Mouse (Mus musculus) gastrocnemius, adult 8-10 months (tissue): ENCODE data around the gene Gdf2. TPM values are rescaled to one million over a fixed set of nuclear protein-coding genes. Genes with fewer than 3 reads are reported as not detected.
A peak's percentile ranks its signal among the peaks of the same experiment; 100 is the strongest.

ENCODE experiments used
- DNase-seq, 2 experiments: peaks; one replicate each; pipeline ENCODE4 v3.0.0; 2022; ENCODE audit warnings: low spot score in 2 of 2
- total RNA-seq, 4 experiments: library from RNA; stranded (reverse); gene quantifications; 2 replicates each; pipeline ENCODE4 v1.2.4; 2022

Gdf2 gene
- not detected for total RNA-seq

DNA sequence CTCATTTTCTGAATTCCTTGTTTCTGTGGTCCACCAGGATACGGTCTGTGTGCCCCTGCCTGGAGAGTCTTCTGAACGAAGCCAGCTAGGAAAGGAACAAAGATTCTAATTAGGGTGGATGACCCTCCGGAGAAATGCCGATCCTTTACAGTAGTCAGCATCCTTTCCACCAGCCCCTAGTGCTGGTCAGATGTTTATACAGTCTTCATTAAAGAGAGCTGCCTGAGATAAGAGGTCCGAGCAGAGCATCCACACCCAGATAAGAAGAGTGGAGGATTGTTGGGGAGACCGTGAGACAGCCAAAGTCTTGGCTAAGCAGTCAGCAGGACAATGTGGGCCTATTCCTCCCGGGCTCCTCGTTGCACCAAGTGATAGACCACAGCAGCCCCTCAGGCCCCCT lies at the start of gene Gdf2:
Gdf2 (plus strand) TSS at position 301 of the 400 bp plus-strand sequence.
- no peak for DNase-seq

DNA sequence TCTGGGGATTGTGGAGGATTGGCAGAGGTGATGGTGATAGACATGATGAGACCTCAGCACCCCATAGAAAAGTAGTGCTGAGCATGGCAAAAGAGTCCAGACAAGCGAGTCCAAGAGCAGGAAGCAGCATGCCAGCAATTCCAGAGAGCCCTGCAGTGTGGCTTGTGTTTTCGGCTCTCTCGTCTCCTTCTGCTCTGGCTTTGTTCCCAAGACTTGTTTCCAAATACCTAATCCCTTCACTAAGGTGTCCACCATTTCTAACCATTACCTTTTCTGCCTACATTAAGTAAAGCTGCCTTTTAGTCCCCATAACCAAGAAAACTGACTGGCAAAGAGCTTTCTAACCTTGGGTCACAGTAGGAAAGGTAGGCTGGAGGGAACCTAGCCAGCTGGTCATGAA lies 49.3 kb upstream of the Gdf2 start:
- DNase-seq, result no peak

DNA sequence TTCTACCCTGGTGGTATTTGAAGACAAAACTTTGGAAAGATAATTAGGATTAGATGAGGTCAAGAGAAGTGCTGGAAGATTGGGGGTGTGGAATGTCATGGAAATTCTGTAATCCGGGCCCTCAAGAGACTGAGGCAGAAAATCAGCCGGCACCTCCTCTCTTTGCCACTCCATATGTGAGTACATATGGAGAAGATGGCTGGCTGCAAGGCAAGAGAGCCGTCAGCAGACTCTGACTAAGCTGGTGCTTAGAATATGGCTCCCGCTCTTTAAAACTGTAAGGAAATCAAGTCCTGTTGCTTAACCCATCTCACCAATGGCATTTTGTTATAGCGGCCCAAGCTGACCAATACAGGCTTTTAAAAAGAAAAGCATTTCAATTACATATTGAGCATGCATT lies 45.1 kb upstream of the Gdf2 start:
- no peak for DNase-seq

DNA sequence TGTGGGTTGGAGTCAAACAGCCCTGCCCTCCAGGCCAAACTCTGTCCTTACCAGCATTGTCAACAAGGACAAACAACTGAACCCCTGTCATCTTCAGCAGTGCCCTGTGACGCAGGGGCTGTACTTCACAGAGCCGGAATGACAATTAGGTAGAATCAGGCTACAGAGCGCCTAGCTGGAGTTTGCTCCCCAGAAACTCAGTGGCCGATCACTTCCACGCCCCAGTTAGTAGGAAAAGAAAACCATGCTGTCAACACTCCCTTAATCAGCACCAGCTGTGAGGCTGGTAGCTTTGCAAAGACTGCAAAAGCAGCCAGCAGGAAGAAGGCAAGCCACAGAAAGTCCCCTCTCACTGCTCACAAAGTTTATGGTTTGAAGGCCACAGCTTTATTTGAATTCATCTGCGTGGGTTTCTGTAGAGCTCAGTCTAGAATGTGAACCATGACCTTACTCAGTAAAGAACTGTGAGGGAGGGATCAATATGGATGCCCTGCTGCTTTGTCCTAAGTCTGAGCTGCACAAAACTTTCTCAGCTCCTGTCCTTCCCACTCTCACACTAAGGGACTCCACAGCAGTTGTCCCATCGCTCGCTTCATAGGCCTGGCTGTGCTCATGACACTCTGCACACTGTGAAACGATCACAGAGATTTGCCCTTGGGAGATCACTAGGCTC lies 44.1 kb upstream of the Gdf2 start:
- DNase-seq, result peak in 1 of 2 experiments; percentile 18

DNA sequence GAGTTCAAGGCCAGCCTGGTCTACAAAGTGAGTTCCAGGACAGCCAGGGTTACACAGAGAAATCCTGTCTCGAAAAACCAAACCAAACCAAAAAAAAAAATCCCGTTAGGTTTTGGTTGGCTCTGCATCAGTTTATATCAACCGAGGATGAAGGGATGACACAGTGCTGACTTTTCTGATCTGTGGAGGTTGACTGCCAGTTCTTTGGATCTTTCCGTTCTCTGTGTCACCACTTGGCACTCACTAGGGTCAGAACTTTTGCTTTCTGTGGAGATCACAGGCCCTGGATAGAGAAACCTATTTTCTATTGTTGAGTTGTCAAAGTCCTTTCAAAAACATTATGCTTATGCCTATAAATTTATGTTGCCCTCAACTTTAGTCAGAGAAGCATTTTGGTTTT lies 38.1 kb upstream of the Gdf2 start:
- no peak for DNase-seq

DNA sequence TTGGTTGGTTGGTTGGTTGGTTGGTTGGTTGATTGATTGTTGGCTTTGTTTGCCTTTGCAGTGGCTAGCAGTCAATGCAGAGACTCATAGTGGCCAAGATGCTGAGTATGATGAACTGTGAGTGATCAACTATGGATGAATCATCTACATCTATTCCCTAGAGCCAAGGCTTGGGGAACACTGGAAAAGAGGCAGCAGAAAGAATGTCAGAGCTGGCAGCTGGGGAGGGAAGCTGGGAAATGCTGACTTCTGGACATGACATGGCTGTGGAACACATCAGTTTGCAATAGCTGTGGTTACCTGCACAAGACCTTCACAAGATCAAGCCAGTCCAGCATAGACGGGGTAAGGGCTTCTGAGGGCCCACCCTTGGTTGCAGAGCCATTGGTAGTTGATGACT lies 37.6 kb upstream of the Gdf2 start:
- DNase-seq, result no peak

DNA sequence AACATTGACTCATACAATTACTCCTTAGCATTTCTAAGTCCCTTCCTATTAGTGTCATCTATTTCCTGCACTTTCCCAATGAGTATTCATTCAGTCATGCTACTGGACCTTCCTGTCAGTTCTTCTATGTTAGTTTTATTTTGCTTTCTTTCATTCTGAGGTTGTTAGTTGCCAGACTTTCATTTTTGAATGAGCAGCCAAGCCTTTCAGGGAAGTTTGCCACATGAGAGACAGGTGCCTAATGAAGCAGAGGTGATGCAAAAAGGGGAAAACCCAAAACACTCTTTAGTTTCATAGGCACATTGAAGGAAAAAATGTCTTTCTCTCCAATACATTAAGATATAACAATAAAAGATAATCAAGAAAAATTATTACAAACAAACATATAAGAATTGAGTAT lies 36.0 kb upstream of the Gdf2 start:
- no peak for DNase-seq

DNA sequence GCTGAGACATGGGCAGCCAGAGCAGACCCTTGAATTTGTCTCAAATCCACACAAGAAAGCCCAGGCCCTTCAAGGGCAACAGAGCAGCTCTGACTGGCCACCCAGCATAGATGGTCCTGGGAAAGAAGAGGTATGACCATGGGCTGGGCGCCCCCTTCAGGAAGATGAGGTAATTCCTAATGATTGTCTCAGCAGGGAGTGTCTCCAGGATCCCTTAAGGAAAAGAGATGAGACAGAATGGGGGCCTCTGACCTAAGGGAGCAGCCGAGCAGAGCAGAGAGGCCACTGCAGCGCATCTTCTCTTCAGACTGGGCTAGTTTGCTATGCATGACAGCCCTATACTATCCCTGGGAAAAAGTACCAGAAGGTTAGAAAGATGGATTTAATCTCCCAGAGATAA lies 27.1 kb upstream of the Gdf2 start:
- peak; percentile 44 to 47 for DNase-seq

DNA sequence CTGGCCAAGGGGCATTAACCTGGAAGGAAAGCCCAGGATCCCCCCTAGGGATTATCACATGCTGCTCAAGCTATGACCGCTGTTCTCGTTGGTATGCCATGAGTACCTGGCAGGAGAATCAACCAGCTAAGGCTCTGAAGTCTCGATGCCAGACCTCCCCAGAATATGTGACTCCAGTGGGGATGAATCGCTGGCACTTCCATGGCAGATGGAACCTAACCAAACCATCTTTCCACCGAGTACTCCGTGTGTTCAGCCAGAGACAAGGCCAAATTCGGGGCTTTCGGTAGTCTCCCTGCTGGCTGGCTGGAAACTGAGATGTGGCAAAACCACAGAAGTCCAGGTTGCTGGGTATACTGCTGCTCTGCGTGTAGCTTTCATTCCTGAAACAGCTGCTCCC lies 26.6 kb upstream of the Gdf2 start:
- no peak for DNase-seq

DNA sequence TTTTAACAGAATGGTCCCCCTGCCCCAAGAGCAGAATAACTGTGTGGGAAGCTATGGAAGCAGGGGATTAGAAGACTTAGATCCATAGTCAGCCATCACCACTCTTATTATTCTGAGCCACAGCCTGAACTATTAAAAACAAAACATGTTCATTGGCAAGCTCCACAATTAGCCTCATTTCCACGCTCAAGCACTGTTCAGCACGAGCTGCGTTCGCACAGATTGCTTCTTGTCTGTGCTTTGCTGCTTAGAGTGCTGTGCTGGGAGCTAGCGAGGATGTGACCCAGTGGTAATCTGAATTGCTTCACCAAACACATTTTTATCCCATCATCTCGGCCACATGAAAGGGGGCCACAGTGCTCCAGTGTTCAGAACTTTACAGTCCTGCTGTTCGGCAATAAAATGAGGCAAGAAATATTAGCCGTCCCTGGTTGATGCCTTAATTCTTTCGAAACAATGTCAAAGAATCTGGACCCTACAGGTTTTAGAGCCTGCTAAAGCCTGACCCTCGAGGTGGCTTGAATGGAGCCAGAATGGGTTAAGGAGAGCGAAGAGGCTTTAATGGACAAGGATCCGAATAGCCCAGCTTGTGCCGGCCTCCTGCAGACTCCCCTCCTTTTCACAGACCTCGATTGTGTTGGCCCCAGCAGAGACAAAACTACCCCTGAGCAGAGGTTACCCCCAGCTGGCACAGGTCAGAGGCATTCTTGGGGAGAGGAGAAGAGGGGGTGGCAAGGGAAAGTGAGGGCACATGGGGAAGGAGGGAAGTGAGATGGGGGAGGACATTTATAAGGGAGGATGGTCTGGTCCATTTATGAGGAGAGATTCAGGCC lies 19.9 kb upstream of the Gdf2 start:
- no peak for DNase-seq

DNA sequence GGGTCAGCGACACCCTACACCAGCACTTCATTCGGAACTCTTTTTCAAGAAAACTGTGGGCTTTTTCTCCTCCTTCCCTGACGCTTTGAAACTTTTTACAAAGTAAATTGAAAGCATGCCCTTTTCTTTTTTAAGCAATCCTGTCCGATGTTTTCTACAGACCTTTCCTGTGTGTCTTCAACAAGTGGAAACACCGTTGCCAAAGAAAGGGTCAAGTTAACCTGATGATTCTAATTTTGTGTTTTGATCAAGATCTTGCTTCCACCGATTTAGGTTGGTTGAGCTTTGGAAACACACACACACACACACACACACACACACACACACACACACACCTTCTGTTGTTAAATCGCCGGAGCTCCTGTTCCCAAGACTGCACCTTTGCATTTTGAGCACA lies 18.1 kb upstream of the Gdf2 start:
- DNase-seq, result no peak

DNA sequence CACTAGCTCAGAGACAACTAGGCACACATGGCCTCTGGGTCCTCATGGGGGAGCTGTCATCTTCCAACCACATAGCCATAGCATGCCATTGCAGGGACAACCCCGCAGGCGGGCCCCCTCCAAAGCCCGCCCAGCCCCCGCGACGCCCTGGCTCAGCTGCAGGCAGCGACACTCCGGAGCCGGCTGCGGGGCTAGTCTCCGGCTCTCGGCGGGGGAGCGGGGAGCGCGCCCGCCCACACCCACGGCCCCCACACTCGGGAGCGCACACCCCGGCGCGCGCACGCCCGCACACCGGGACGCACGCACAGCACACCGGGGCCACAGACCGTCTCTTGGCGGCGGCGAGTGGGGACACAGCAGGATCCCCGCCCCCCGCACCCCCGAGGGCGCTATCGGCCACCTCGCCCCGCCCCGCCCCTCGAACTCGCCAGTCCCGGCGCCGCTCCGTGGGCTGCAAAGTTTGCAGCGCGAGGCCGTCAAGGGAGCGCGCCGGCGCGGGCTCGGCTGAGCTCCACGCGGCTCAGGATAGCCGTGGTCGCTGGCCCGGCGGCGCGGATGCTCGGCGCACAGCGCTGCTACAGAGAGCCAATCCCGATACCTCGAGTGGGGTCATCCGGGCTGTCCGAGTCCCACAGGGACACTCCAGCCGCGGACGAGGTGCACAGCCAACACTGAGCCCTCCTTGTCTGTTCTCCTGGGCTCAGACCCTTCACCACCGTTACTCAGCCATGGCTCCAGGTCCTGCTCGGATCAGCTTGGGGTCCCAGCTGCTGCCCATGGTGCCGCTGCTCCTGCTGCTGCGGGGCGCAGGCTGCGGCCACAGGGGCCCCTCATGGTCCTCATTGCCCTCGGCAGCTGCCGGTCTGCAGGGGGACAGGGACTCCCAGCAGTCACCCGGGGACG lies 17.4 kb upstream of the Gdf2 start, which contains the start of gene Gdf10:
Gdf10 (plus strand) TSS at position 420 of the 903 bp plus-strand sequence.
- DNase-seq, result no peak

DNA sequence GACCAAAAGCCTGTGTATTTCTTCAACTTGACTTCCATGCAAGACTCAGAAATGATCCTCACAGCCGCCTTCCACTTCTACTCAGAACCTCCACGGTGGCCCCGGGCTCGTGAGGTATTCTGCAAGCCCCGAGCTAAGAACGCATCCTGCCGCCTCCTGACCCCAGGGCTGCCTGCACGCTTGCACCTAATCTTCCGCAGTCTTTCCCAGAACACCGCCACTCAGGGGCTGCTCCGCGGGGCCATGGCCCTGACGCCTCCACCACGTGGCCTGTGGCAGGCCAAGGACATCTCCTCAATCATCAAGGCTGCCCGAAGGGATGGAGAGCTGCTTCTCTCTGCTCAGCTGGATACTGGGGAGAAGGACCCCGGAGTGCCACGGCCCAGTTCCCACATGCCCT lies 9.0 kb upstream of the Gdf2 start:
- DNase-seq, result no peak

DNA sequence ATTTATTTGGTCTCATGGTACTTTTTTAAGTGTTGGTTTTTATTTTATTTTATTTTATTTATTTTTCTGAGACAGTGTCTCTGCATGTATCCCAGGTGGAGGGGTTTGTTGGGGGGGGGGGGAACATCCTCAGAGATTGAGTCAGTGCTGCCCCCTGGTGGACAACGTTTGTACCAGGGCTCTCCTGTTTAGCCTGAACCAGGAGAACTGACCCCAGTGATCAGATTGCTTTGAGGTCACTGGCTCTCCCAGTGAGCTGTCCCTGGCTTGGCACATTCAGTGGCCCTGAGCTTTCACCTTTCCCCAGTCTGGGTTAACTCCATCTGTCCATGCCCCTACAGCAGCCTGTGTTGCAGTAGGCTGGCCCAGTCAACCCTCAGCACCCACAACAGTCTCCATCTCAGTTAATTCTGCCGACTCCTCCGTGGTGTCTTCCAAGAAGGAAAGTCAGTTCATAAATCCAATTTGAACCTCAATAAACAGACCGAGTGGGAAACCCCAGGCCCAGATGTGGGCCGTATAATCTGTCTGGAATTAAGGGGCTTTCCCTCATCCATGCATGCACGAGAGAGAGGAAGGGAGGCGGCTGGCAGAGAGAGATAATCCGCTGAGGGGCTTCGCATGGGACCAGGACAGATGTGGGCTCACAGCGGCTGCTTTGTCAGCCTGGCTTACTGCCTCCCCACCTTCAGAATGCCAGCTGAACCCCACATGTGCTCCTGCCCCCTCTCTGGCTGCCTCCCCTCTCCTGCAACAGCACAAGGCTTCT lies 7.7 kb upstream of the Gdf2 start:
- no peak for DNase-seq

DNA sequence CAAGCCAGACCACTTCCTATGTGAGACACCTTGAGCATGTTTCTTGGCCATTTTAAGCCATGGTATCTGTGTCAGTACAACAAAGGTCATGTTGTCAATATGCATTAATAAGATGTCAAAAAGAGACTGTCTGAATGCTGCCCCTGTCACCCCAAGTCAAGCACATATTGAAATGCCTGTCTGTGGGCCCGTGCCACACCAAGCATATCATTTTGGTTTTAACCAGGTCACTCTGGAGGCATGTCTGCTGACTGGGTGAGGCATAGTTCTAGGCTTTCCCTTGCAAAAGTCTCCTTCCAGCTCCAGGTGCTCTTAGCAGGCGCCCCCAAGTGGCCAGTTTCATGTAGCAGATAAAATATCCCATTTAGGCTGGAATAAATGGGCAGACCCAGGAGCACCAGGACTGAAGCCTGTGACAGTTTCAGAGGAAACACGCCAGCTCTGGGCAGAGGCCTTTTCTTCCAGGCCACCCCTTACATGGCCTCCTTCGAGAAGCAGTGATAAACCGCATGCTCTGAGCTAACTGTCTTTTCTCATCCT lies 7.0 kb upstream of the Gdf2 start:
- no peak for DNase-seq

DNA sequence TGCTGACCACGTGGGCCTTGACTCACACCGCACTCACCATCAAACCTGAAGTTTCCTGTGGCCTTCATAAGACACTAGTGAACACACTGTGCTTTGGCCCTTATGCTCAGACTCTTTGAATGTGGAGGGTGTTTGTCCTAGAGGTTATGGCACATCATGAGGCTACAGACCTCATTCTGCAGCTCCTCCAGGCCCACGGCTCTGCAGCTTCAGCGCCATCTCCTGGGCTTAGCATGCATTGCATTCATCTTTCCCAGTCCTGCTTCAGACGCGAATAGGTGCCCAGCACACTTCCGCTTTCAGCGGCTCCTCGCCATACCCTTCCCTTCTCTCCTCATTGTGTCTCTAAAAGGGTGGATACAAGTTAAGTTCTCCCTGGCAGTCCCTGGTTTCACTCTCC lies 1.7 kb upstream of the Gdf2 start:
- DNase-seq, result peak in 1 of 2 experiments; percentile 31

DNA sequence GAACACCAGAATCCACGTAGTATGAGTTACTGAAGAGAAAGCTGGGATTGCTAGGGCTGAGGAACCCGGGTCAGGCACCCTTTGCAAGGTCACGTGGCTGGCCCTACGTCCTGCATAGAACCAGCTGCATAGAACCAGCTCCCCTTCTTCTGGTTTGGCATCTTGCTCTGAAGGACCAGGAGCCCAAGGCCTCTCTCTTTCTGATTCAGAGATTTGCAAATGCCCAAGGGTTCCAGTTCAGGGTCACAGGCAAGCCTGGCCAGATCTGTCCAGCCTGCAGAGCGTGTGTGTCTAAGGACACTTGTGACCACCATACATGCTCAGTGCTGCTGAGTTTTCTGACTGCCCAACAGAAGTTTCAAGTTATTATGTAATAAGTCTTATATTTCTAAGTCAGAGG lies 1.4 kb downstream of the Gdf2 start:
- DNase-seq, result no peak

DNA sequence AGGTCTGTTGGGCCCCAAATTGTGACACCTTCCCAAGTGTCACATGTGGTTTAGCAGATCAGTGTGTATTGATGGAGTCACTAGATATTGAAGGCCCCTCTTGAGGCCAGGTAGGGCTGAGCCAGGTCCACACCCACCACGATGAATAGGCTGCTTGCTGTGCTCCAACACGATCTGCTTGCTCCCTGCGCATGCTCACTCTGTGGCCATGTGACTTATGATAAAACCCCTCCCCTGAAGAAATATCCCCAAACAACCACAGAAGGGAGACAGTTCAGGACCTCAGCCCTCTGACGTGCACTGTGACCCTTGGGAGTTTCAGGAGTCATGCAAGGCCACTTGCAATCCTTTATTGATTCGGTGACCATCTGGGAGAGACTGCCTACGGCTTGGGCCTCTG lies 5.3 kb downstream of the Gdf2 start:
- no peak for DNase-seq

DNA sequence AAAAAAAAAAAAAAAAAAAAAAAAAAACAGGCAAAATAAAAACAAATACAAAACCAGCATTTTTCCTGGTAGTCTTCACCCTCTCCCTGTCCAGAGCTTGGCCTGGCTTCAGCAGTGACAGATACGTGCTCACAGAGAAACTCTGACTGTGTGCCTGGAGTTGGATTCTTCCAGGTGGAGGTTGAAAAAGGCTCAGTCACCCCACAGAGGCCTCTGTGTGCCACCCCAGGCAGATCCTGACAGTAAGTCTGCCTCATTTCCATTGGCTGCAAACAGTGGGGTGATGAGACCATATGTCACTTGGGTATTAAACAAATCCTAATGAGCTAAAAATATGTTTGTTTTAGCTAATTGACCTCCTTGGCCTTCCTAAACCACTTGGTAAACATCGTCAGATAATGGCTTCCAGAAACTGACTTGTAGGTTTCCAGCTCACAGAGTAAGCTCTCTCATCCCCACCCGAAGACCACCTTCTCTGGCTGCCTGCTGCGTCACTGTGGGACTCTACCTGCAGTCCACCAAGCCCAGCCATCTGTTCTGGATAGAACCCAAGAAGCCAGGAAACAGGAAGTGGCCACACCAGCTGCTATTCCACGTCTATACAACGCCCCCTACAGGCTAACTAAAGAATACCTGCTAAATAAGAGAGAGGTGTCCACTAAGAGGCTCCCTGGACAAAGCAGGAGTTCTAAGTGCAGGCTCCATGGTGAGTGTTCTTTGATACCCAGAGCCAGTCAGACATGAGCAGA lies 11.6 kb downstream of the Gdf2 start:
- DNase-seq, result no peak

DNA sequence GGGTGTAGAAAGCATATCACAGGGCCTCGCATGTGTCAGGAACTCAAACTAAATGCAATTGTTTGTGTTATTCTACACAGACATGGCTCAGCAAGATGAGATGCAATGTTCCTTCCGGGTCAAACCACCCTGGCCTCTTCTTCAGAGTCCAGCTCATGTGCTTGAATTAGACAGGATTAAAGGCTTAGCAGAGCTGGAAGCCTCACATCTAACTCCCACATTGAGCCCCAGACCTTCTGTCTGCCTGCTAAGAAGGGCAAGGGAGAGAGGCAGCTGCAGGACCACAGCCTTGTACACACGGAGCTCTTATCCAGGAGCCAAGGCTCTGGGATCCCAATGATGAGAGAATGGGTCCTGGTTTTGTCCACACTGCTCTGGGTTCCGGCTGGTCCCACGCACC lies 12.9 kb downstream of the Gdf2 start, which contains the start of gene Rbp3:
Rbp3 (plus strand) TSS at position 243 of the 400 bp plus-strand sequence.
- DNase-seq, result no peak
